Mouse (Mus musculus) cerebellum, adult 2 months (tissue): ENCODE data around the gene Spry1. TPM values are rescaled to one million over a fixed set of nuclear protein-coding genes. Genes with fewer than 3 reads are reported as not detected.

Experiments used
- DNase-seq, 2 experiments: peaks; one replicate each; pipeline ENCODE4 v3.0.0; 2021
- H3K27ac ChIP-seq: fragments of 200-500 bp; 2 replicates; pipeline ENCODE4 v1.5.1; 2012; ENCODE audit warnings: low read length, control low read depth, inconsistent platforms; ENCODE audit not compliant: insufficient read depth
- H3K27me3 ChIP-seq: fragments of 200-500 bp; 2 replicates; pipeline ENCODE4 v1.6.1; 2012; ENCODE audit warnings: inconsistent platforms, mild to moderate bottlenecking, low read length, moderate library complexity; ENCODE audit not compliant: control insufficient read depth, insufficient read depth
- H3K4me1 ChIP-seq: fragments of 200-500 bp; 2 replicates; pipeline ENCODE4 v1.6.1; 2011; ENCODE audit warnings: low read length; ENCODE audit not compliant: control insufficient read depth, insufficient read depth
- H3K4me3 ChIP-seq: fragments of 200-500 bp; replicated peaks from 2 replicates; pipeline ENCODE3; 2011; ENCODE audit warnings: mild to moderate bottlenecking, low read depth, low read length, control low read depth; ENCODE audit not compliant: insufficient read depth
- CTCF ChIP-seq: fragments of 200-500 bp; IDR thresholded peaks from 2 replicates; pipeline ENCODE4 v1.5.1; 2011; ENCODE audit warnings: low read depth, mild to moderate bottlenecking, control low read depth, low read length, moderate library complexity, borderline replicate concordance; ENCODE audit not compliant: insufficient read depth
- POLR2A ChIP-seq: fragments of 200-500 bp; IDR thresholded peaks from 2 replicates; pipeline ENCODE4 v1.6.1; 2011; ENCODE audit warnings: low read length, control low read depth, borderline replicate concordance; ENCODE audit not compliant: insufficient read depth
- WGBS: fragments of 180-500 bp; shearing (Covaris S2); methylation state at CpG from one replicate; pipeline ENCODE4 v1.1.7; 2018; 5-methylcytosine and 5-hydroxymethylcytosine counted together
- polyA plus RNA-seq: library from polyadenylated mRNA; depleted of rRNA; stranded (reverse); fragments of >200 nt; gene quantifications from 2 replicates; pipeline ENCODE4 v1.2.3, GENCODE M21; 2012; rRNA removed

The Spry1 gene
- polyA plus RNA-seq, 1 experiment: 11.6 TPM

DNA sequence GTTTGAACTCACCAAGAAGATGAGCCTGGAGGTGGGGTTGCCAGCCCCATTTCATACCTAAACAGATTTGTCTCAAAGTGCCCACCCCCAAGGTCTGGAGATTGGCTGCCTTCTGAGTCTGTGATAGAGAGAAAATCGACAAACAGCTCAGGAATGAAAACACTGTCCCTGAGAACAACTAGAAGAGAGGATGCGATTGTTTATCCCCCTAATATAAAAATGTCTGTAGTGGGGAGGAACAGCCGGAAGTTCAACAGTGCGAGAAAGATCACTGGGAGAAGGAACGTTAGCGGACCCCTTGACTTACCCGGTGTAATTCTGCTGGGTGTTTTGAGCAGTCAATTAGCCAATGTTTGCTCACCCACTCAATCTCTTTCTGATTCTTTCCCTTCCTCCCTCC is 46.5 kb downstream of the Spry1 start:
- TF ChIP-seq CTCF (no peak), POLR2A (no peak)
- 75% methylated on average over 7 of the region's 7 CpGs for WGBS
- no peak overlapping the region for H3K27ac ChIP-seq
- no peak for DNase-seq
- H3K27me3 ChIP-seq: no peaks in the 10 kb centered on the region
- no peak overlapping the region for H3K4me3 ChIP-seq
- H3K4me1 ChIP-seq: peaks cover 3% of the 10 kb centered on the region; the same call in 1 of the 2 replicates

GRCm38 (mm10) chr3:37686751-37687150 is 47.0 kb downstream of the Spry1 start:
- no peak for TF ChIP-seq CTCF
- no peak for TF ChIP-seq POLR2A
- no peak overlapping the region for H3K27ac ChIP-seq
- no peak for DNase-seq
- peaks cover 3% of the 10 kb centered on the region; the same call in 1 of the 2 replicates for H3K4me1 ChIP-seq
- no peaks in the 10 kb centered on the region for H3K27me3 ChIP-seq
- H3K4me3 ChIP-seq: peak overlapping the region; percentile 48
- 31% methylated on average over 6 of the region's 6 CpGs for WGBS

- H3K4me1 ChIP-seq: peaks cover 3% of the 10 kb centered on the region; the same call in 1 of the 2 replicates
Measured at GRCm38 (mm10) chr3:37687158-37687980, 47.6 kb downstream of the Spry1 start.

DNA sequence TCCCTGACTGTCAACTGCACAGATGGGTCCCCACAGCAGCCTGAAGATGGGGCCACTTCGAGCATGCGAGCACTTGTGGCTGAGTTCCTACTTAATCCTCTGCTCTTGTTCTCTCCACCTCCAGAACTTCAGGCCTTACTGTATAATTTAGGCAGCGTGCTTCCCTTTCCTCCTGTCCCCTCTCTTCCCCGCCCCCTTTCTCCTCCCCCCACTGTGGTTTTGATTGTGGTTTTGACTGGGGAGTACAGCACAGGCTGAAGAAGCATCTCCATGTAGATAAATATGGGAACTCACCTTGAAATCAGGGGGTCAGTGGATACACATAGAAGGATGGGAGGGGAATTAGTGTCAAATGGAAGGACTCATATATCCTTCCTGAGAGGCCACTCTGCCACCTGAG is 53.2 kb downstream of the Spry1 start:
- H3K4me1 ChIP-seq: no peaks in the 10 kb centered on the region
- H3K4me3 ChIP-seq: no peak overlapping the region
- no peak for TF ChIP-seq POLR2A
- TF ChIP-seq CTCF: no peak
- 84% methylated on average over 4 of the region's 4 CpGs for WGBS
- no peak overlapping the region for H3K27ac ChIP-seq
- no peak for DNase-seq
- no peaks in the 10 kb centered on the region for H3K27me3 ChIP-seq

More at GRCm38 (mm10) chr3:37687158-37687980, 47.6 kb downstream of the Spry1 start:
- peak; percentile 70 to 76 for DNase-seq
- WGBS: 28% methylated on average over 28 of the region's 28 CpGs
- H3K27me3 ChIP-seq: no peaks in the 10 kb centered on the region
- H3K4me3 ChIP-seq: peak overlapping the region; percentile 48
- H3K27ac ChIP-seq: no peak overlapping the region
- TF ChIP-seq POLR2A (no peak), CTCF (no peak)

- Histone ChIP-seq H3K27ac (no peak overlapping the region), H3K4me3 (no peak overlapping the region), H3K27me3 (no peaks in the 10 kb centered on the region), H3K4me1 (no peaks in the 10 kb centered on the region)
- 77% methylated on average over 8 of the region's 8 CpGs for WGBS
- no peak for DNase-seq
- TF ChIP-seq POLR2A (no peak), CTCF (no peak)
Measured at GRCm38 (mm10) chr3:37693552-37693951, 53.8 kb downstream of the Spry1 start.

Other genes with a start within 250 kb of the Spry1 start
- gene Spata5, start 220.1 kb upstream of the Spry1 start, polyA plus RNA-seq: 8.0 and 9.0 TPM in 2 replicates
- gene Nudt6, start 219.7 kb upstream of the Spry1 start, polyA plus RNA-seq: 9.3 TPM in 2 replicates
- gene Gm5148, start 84.5 kb downstream of the Spry1 start, polyA plus RNA-seq: 17.5 and 18.4 TPM in 2 replicates